ENCODE assay signal across 6 mouse cellular contexts in the genomic region with DNA sequence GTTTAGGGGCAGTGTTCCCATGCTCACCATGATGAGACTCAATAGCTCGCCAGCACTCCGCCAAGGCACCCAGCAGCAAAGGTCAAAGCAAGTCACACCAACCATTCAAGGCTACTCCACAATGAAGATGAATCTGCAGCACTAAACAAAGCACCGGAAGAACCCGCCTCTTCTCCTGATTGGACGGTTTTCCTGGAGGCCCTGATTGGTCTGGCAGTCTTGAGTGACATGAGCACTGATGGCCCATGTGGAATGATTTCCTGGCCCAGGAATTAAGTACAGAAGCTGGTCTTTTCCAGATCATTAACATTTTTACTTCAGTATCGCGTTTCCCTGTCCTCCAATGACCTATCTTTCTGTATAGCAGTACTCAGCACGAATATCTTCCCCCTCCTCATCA. TPM values are rescaled to one million over a fixed set of nuclear protein-coding genes. Genes with fewer than 3 reads are reported as not detected.
A peak's percentile ranks its signal among the peaks of the same experiment; 100 is the strongest.
DNase-seq lines count a peak whose midpoint lies in the region; TF ChIP-seq lines count a peak whose summit lies in the region.
"Not testable (repeated sequence)": the region's sequence is repeated elsewhere in the genome, so short reads cannot be mapped to it uniquely, and the experiment has no call there.

No protein-coding gene starts in this region.

- not testable (repeated sequence) for H3K9me3 ChIP-seq in CH12.LX (replicated peaks; ENCODE audit: low read length); ES-Bruce4 (replicated peaks; ENCODE audit: control insufficient read depth, insufficient read depth, low read length, poor library complexity, severe bottlenecking); ES-E14 (ENCODE audit: control insufficient read depth, insufficient read depth, low read depth, low read length)

- not testable (repeated sequence) for H3K4me1 ChIP-seq in CH12.LX (ENCODE audit: control insufficient read depth in 1 of 2, insufficient read depth in 2 of 2); ES-Bruce4 (ENCODE audit: control insufficient read depth, insufficient read depth, low read length); ES-E14 (ENCODE audit: control insufficient read depth in 2 of 2, insufficient read depth in 2 of 2, low read length in 2 of 2, poor library complexity in 1 of 2)

- not testable (repeated sequence) for H3K9ac ChIP-seq in CH12.LX (ENCODE audit: insufficient read depth, low read depth); ES-Bruce4 (ENCODE audit: low read depth, poor library complexity, severe bottlenecking)
- peak overlapping the region; percentile 47; the same call in 1 of the 2 replicates for H3K9ac ChIP-seq in ES-E14 (ENCODE audit: insufficient read depth, low read depth, low read length, poor library complexity, severe bottlenecking)

- not testable (repeated sequence) for H3K4me2 ChIP-seq in CH12.LX (ENCODE audit: insufficient read depth, low read depth, poor library complexity, severe bottlenecking)

- H3K27ac ChIP-seq in CH12.LX (ENCODE audit: insufficient read depth, low read depth); ES-Bruce4 (ENCODE audit: insufficient read depth, low read length); ES-E14 (ENCODE audit: insufficient read depth, low read depth, low read length, poor library complexity, severe bottlenecking): not testable (repeated sequence)

- not testable (repeated sequence) for TF ChIP-seq POLR2A in CH12.LX (IDR thresholded peaks at IDR 0.05; ENCODE audit: low read depth, low read length); ES-Bruce4 (IDR thresholded peaks at IDR 0.05; ENCODE audit: insufficient read depth, low read length)

- TF ChIP-seq RAD21 in CH12.LX (IDR thresholded peaks at IDR 0.05; ENCODE audit: low read depth, low read length) = not testable (repeated sequence)

- not testable (repeated sequence) for H3K27me3 ChIP-seq in CH12.LX (replicated peaks); ES-Bruce4 (ENCODE audit: control insufficient read depth, insufficient read depth, low read length, poor library complexity, severe bottlenecking)

- TF ChIP-seq EP300 in CH12.LX (IDR thresholded peaks at IDR 0.05; ENCODE audit: low read length); ES-Bruce4 (IDR thresholded peaks at IDR 0.05; ENCODE audit: insufficient read depth, low read depth, low read length): not testable (repeated sequence)

- DNase-seq in CH12.LX (ENCODE audit: extremely low read depth) (peak; percentile 75), ES-E14 (ENCODE audit: low read depth, low spot score) (peak; percentile 13), R1 (ENCODE audit: low read depth, low spot score) (peak; percentile 83)
- DNase-seq in heart, adult 11 months = peak; percentile 71
- peak; percentile 22 for DNase-seq in testis, postnatal 14 days (ENCODE audit: low spot score)

- not testable (repeated sequence) for H3K36me3 ChIP-seq in CH12.LX (replicated peaks in 1 of 2; ENCODE audit: control insufficient read depth in 1 of 2, insufficient read depth in 1 of 2, low read length in 1 of 2); ES-Bruce4 (ENCODE audit: control insufficient read depth, insufficient read depth, low read length, poor library complexity, severe bottlenecking); ES-E14 (ENCODE audit: control insufficient read depth, insufficient read depth, low read length, poor library complexity, severe bottlenecking)

- not testable (repeated sequence) for H3K79me2 ChIP-seq in CH12.LX (replicated peaks; ENCODE audit: control insufficient read depth, extremely low read depth, insufficient read depth, poor library complexity, severe bottlenecking)

- TF ChIP-seq CTCF in CH12.LX (conservative IDR thresholded peaks at IDR 0.05 in 1 of 2, IDR thresholded peaks at IDR 0.05 in 1 of 2; ENCODE audit: low read depth in 2 of 2, low read length in 2 of 2); ES-Bruce4 (IDR thresholded peaks at IDR 0.05; ENCODE audit: low read depth, low read length): not testable (repeated sequence)

- dilution Hi-C loops in CH12.LX (cut with MboI; ENCODE audit: extremely low pct_ligation_motif_present, extremely low pct_unique_long_range_greater_than_20kb, low sequenced_read_pairs) = not testable (repeated sequence)

- in situ Hi-C loops in CH12.LX (cut with MboI; ENCODE audit: low pct_ligation_motif_present, low pct_unique_long_range_greater_than_20kb, low sequenced_read_pairs); ES-E14 (cut with MboI; ENCODE audit: low sequenced_read_pairs in 2 of 2, unreplicated experiment in 2 of 2): not testable (repeated sequence)

- peak overlapping the region in 1 of 3 experiments; percentile 32 for H3K4me3 ChIP-seq in CH12.LX (replicated peaks in 1 of 3; ENCODE audit: low read depth in 2 of 3, low read length in 2 of 3, poor library complexity in 1 of 3)
- peak overlapping the region; percentile 38; the same call in 1 of the 2 replicates for H3K4me3 ChIP-seq in ES-Bruce4 (ENCODE audit: low read depth, low read length)
- peak overlapping the region; percentile 56 to 68 for H3K4me3 ChIP-seq in ES-E14 (ENCODE audit: insufficient read depth in 1 of 2, low read depth in 1 of 2, low read length in 2 of 2, poor library complexity in 1 of 2, severe bottlenecking in 1 of 2)

TF ChIP-seq in ES-E14, 5 proteins besides CTCF, POLR2A, EP300 and RAD21:
- TF ChIP-seq CHD2 (IDR thresholded peaks at IDR 0.05; ENCODE audit: low read depth, low read length) = peak; percentile 70

RNA-seq across cellular contexts. Expression of a gene that starts 47.9 kb away (rescaled TPM):
- total RNA-seq in CH12.LX (2012; rRNA removed) (10.0 and 13.8 TPM in 2 replicates), CH12.LX (2014; rRNA removed) (26.7 and 31.5 TPM in 2 replicates), ES-E14 (2012; rRNA removed) (25.9 and 30.4 TPM in 2 replicates)
- polyA plus RNA-seq in CH12.LX (2012; ENCODE audit: insufficient read length, low read depth) (13.2 and 15.0 TPM in 2 replicates), ES-Bruce4 (2011; ENCODE audit: insufficient read depth, insufficient read length, low read depth, missing spikeins) (30.0 and 37.1 TPM in 2 replicates)

Comparison
In these comparisons a context has a peak if more than half of its experiments do, and no peak if none do; other contexts are left out.
1. DNase-seq: peak in every context shown above with its lines; median percentile 83 in R1; 75 in CH12.LX; 71 in heart, adult 11 months; 22 in testis, postnatal 14 days; 13 in ES-E14.